Mouse (Mus musculus) mesoderm, embryonic 11.5 days (tissue): ENCODE measurements around the gene Fgfr2.
"Not testable (repeated sequence)": the region's sequence is repeated elsewhere in the genome, so short reads cannot be mapped to it uniquely, and the experiment has no call there.

Experiments used
- DNase-seq: peaks from one replicate; pipeline ENCODE4 v3.0.0-alpha.2; 2012; ENCODE audit warnings: low read depth, low spot score

The Fgfr2 gene

GRCm38 (mm10) chr7:131074098-131074497, 2049.1 kb downstream of the Fgfr2 start:
- not testable (repeated sequence) for DNase-seq

GRCm38 (mm10) chr7:131073476-131073875, 2049.7 kb downstream of the Fgfr2 start:
- not testable (repeated sequence) for DNase-seq

GRCm38 (mm10) chr7:131068191-131068590, 2055.0 kb downstream of the Fgfr2 start:
- not testable (repeated sequence) for DNase-seq

DNA sequence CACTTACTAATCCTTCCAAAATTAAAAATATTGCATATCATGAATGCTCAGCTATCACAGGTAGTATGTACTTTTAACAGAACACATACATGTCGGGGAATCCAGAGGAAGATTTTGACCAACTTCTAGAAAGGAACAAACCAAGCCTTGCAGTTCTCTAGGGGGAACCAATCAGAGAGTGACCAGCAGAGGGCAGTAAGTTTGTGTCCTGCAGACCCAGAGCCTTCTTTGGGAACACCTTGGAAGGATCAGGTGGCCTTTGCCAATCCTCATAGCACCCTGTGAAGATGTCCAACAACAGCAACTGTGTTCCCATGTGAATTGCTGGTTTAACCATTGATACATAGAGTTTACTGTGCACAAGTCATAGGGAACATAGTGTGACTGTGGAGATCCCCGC, 2060.6 kb downstream of the Fgfr2 start:
- DNase-seq, result no peak

- not testable (repeated sequence) for DNase-seq
Observed at GRCm38 (mm10) chr7:131059808-131060207, 2063.3 kb downstream of the Fgfr2 start.

GRCm38 (mm10) chr7:131057918-131058317, 2065.2 kb downstream of the Fgfr2 start:
- not testable (repeated sequence) for DNase-seq

DNA sequence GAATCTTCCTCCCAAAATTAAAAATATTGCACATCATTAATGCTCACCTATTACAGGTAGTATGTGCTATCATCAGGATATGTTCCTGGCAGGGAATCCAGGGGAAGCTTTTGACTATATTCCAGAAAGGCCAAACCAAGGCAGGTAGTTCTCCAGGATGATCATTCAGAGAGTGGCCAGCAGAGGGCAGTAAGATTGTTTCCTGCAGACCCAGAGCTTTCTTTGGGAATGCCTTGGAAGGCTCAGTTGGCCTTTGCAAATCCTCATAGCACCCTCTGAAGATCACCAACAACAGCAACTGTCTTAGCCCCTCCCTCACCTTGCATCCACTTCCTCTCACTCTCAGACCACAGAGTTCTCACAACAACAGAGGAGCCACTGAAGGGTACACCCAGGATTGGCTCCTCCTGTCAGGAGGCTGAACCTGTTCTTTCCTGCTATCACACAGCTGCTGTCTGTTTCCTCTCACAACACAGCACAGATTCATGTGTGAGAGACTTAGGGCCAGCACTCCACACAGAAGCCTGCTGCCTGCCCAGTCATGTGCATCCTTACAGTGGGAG, 2068.3 kb downstream of the Fgfr2 start:
- DNase-seq, result peak; percentile 21

GRCm38 (mm10) chr7:131049829-131050228, 2073.3 kb downstream of the Fgfr2 start:
- DNase-seq, result not testable (repeated sequence)

DNA sequence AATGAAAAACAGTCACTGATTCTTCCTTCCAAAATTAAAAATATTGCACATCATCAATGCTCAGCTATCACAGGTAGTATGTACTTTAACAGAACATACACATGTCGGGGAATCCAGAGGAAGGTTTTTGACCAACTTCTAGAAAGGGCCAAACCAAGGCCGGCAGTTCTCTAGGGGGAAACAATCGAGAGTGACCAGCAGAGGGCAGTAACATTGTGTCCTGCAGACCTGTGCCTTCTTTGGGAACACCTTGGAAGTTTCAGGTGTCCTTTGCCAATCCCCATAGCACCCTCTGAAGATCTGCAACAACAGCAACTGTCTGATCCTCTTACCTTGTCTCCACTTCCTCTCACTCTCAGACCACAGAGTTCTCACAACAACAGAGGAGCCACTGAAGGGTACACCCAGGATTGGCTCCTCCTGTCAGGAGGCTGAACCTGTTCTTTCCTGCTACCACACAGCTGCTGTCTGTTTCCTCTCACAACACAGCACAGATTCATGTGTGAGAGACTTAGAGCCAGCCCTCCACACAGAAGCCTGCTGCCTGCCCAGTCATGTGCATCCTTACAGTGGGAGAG, 2077.8 kb downstream of the Fgfr2 start:
- not testable (repeated sequence) for DNase-seq

DNA sequence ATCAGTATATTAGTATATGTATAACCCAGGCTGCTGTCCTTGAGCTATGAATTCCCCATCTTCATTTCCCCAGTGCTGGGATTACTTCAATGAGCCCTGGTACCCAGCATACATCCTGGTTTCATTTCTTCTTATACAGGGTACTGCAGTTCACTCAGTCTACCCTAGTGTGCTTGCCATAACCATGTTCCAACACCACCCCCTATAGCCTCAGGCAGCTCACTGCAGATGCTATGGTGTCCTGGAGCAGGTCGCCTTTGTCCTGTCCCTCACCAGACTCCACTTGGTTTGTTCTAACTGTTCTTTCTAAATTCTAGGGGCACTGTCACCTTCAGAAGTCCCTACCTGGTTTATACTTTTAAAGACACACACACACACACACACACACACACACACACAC, 2080.5 kb downstream of the Fgfr2 start:
- DNase-seq, result peak; percentile 45

DNA sequence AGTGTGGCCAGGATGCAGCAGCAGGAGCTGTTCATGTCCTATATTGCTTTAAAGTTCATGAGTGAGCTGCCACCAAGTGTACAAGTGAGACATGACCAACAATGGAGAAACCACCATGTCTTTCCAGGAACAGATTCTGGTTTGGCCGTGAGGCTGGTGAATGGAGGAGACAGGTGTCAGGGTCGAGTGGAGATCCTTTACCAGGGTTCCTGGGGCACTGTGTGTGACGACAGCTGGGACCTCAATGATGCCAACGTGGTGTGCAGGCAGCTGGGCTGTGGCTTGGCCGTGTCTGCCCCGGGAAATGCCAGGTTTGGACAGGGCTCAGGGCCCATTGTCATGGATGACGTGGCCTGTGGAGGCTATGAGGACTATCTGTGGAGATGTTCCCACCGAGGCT, 2082.4 kb downstream of the Fgfr2 start:
- DNase-seq, result not testable (repeated sequence)

DNA sequence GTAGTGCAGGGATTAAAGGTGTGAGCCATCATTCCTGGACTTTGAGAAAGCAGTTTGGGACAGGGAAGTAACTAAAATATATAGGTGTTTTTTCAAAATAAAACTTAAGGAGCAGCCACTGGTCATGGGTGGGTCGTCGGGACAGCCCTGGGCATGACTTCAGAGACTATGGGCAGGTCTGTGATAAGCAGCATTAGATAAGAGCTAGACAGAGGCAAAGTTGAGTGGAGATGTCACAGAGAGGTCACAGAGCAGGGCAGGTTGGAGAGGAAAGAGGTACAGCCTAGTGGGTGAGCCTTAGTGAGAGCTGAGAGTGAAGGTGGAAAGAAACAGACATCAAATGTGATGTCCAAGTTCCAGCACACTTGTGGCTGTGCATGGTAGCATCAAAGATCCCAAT, 2086.1 kb downstream of the Fgfr2 start:
- no peak for DNase-seq

DNA sequence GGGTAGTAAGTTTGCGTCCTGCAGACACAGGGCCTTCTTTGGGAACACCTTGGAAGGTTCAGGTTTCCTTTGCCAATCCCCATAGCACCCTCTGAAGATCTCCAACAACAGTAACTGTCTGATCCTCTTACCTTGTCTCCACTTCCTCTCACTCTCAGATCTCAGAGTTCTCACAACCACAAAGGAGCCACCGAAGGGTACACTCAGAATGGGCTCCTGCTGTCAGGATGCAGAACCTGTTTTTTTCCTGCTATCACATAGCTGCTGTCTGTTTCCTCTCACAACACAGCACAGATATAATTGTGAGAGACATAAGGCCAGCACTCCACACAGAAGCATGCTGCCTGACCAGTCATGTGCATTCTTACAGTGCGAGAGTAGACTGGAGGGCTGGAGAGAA, 2086.8 kb downstream of the Fgfr2 start:
- no peak for DNase-seq

- no peak for DNase-seq
Observed at GRCm38 (mm10) chr7:131031755-131032154, 2091.4 kb downstream of the Fgfr2 start, which contains the start of gene Dmbt1. TSS of gene Dmbt1 (plus strand) at chr7:131032053.

DNA sequence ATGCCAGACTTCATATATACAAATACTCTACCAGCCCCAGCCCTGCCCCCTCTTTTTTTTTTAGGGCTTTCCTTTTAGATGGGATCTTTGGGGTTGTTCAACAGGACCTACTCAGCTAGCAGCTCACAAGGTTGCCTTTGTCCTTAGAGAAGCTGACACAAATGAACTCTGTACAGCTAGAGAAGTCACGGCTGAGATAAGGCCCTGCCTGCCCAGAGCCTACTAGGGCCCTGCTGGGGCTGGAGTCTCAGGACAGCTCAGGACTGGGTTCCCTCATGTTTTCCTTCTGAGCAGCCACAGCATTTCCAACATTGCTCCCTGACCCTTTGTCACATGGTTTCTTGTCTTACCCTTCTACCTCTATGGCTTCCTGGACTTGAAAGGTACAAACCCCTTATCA, 2095.6 kb downstream of the Fgfr2 start:
- DNase-seq, result no peak

DNA sequence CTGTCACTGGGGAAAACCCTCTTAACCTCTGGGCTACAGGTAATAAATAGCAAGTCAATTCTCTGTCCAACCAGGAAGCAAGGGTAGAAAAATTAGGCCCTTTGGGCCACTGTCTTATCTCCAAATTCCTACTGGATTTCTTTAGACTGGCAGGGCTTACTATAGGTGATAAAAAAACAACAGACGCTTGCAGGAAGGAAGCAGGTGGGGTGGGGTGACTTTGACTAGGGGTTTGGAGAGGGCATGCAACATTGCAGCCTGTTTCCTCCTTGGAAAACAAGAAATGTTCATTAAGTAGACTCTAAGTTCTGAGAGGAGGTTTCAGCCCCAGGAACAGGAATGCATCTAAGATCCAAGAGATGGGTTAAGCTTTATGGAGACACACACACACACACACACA, 2098.3 kb downstream of the Fgfr2 start:
- no peak for DNase-seq

DNA sequence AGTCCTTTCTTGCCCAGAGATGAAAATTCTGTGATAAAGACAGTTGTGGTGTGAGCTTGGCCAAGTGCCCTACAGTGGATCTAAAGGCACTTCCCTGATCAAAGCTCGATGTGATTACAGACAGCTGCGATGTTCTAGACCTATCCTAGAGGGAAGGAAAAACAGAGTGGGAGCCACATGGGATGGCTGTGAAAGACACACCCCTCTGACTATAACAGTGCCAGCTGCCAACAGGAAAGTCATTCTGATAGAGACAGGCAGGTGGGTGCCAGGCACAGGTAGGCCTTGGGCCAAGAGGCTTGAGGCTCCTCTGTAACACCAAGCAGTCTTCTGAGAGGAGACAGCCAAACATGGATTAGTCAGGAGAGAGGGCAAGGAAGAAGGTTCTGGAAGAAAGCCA, 2104.0 kb downstream of the Fgfr2 start:
- DNase-seq, result no peak

- DNase-seq, result no peak
Observed at GRCm38 (mm10) chr7:131011901-131012300, 2111.2 kb downstream of the Fgfr2 start.

DNA sequence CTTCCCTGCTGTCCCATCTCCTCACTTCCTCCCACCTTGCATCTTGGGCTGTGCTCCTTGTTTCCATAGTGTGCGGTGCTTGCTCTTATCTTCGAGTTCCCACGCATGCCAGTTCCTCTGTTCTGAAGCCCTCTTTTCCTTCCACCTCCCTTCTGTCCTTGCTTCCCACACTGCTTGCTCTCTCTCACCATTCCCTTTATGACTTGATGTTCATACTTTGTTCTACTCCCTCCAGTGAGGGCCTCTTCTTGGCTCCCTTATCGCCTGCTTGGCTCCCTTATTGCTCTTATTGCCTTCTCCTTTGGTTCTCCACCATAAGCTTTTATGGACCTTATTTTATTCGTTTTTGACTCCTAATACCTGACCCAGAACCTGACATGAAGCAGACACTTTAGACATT, 2114.0 kb downstream of the Fgfr2 start:
- DNase-seq, result no peak

GRCm38 (mm10) chr7:131007221-131007620, 2115.9 kb downstream of the Fgfr2 start:
- DNase-seq, result no peak

DNA sequence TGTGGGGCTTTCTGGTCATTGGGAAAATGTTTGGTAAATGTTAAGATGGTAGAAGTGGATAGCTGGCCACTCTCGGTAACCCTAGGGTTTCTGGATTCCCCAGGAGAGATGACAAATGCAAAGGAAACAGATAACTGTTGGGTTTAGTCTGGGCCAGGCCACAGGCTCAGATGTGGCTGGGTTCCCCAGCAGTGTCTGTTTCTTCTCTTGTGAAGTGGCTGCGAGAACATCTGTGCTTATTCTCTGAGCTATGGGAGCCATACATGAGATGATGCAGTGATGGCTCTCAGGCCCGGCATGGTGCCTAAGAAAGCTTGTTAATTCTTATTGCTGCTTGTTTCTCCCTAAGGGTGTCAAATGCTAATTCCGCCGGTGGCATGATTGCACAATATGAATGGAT, 2119.1 kb downstream of the Fgfr2 start:
- DNase-seq, result no peak

GRCm38 (mm10) chr7:131001976-131002726, 2121.0 kb downstream of the Fgfr2 start:
- DNase-seq, result no peak

DNA sequence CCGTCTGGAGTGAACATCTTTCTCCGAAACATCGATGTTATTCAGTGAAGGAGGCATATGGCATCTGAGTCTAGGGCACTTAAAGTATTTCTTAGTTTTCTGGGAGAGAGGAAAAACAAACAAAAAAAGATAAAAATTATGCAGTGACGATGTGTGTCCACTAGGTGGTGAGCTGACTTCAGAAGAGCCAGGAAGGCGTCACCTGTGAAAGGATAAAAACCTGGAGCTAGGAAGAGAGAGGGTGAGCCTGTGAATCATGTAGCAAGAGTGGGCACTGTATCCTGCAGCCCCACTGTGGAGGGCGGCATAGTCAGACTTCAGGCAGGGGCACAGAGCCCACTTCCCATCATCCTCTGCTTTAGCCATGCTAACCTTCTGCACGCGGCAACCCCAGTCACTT, 2129.2 kb downstream of the Fgfr2 start:
- peak; percentile 30 for DNase-seq
